8 mouse cellular contexts compared by ENCODE assay signal in genomic region chr19:53039090-53039489, GRCm38 (mm10). TPM values are rescaled to one million over a fixed set of nuclear protein-coding genes. Genes with fewer than 3 reads are reported as not detected.
DNase-seq lines count a peak whose midpoint lies in the region; ATAC-seq and TF ChIP-seq lines count a peak whose summit lies in the region.

No protein-coding gene starts in this region.

- H3K4me3 ChIP-seq in lung, embryonic 14.5 days (ENCODE audit: low read depth, low read length) = peak overlapping the region; percentile 95
- peak overlapping the region; percentile 93 for H3K4me3 ChIP-seq in forebrain, embryonic 16.5 days (replicated peaks; ENCODE audit: low read length)
- peak overlapping the region; percentile 97 for H3K4me3 ChIP-seq in limb, embryonic 14.5 days (replicated peaks; ENCODE audit: low read length)

- ATAC-seq in lung, embryonic 14.5 days (ENCODE audit: insufficient read depth) = peak; percentile 15; the same call in 1 of the 2 replicates
- ATAC-seq in forebrain, embryonic 16.5 days = no peak; the same call in 1 of the 2 replicates
- no peak for ATAC-seq in limb, embryonic 14.5 days (ENCODE audit: low FRiP score, low read depth)
- no peak for ATAC-seq in megakaryocyte-erythroid progenitor cell, adult 5-6 weeks (replicated peaks; ENCODE audit: low FRiP score, low TSS enrichment, poor library complexity, severe bottlenecking)

- peak overlapping the region; percentile 72 for H3K4me2 ChIP-seq in lung, embryonic 14.5 days
- H3K4me2 ChIP-seq in forebrain, embryonic 16.5 days (ENCODE audit: low read length) = peak overlapping the region; percentile 64
- peak overlapping the region; percentile 68 for H3K4me2 ChIP-seq in limb, embryonic 14.5 days (replicated peaks; ENCODE audit: low read depth, low read length, severe bottlenecking)

- peaks cover 4% of the 10 kb centered on the region; the same call in 1 of the 2 replicates for H3K36me3 ChIP-seq in lung, embryonic 14.5 days (ENCODE audit: insufficient read depth)
- no peaks in the 10 kb centered on the region for H3K36me3 ChIP-seq in forebrain, embryonic 16.5 days (ENCODE audit: control insufficient read depth, insufficient read depth)
- H3K36me3 ChIP-seq in limb, embryonic 14.5 days (ENCODE audit: control insufficient read depth, insufficient read depth, low read length) = no peaks in the 10 kb centered on the region

- 32% methylated on average over 11 of the region's 11 CpGs for WGBS in lung, embryonic 14.5 days
- 27% methylated on average over 11 of the region's 11 CpGs for WGBS in forebrain, embryonic 16.5 days
- 27% methylated on average over 11 of the region's 11 CpGs for WGBS in limb, embryonic 14.5 days

- H3K27me3 ChIP-seq in lung, embryonic 14.5 days (ENCODE audit: insufficient read depth, low read length) = no peaks in the 10 kb centered on the region
- H3K27me3 ChIP-seq in forebrain, embryonic 16.5 days (replicated peaks; ENCODE audit: control insufficient read depth, insufficient read depth, low read length) = no peaks in the 10 kb centered on the region
- H3K27me3 ChIP-seq in limb, embryonic 14.5 days (ENCODE audit: control insufficient read depth, insufficient read depth, low read length) = no peaks in the 10 kb centered on the region

- H3K4me1 ChIP-seq in lung, embryonic 14.5 days (ENCODE audit: insufficient read depth) = peaks cover 19% of the 10 kb centered on the region
- H3K4me1 ChIP-seq in forebrain, embryonic 16.5 days (replicated peaks; ENCODE audit: control insufficient read depth, insufficient read depth, low read length) = peaks cover 10% of the 10 kb centered on the region
- H3K4me1 ChIP-seq in limb, embryonic 14.5 days (ENCODE audit: control insufficient read depth, insufficient read depth, low read length) = peaks cover 11% of the 10 kb centered on the region

- DNase-seq in lung, embryonic 14.5 days = no peak
- DNase-seq in lung, postnatal 25 days (ENCODE audit: low spot score) = no peak
- DNase-seq in cerebellum, adult 11-12 months = peak; percentile 82
- no peak for DNase-seq in limb, embryonic 14.5 days (ENCODE audit: low spot score)
- DNase-seq in retina, postnatal 1 day = peak; percentile 44
- DNase-seq in adrenal gland, postnatal 10 days = no peak

- TF ChIP-seq POLR2A in limb, embryonic 14.5 days (IDR thresholded peaks at IDR 0.05; ENCODE audit: borderline replicate concordance, extremely low read depth, insufficient read depth, insufficient read length) = no peak

- no peak for TF ChIP-seq CTCF in lung, embryonic 14.5 days (IDR thresholded peaks at IDR 0.05; ENCODE audit: low read depth)

- H3K9me3 ChIP-seq in lung, embryonic 14.5 days (ENCODE audit: low read depth, low read length) = no peaks in the 10 kb centered on the region
- no peaks in the 10 kb centered on the region for H3K9me3 ChIP-seq in forebrain, embryonic 16.5 days (ENCODE audit: control insufficient read depth, low read length)
- H3K9me3 ChIP-seq in limb, embryonic 14.5 days (ENCODE audit: control insufficient read depth, low read length) = no peaks in the 10 kb centered on the region

- H3K27ac ChIP-seq in lung, embryonic 14.5 days (ENCODE audit: low read depth) = peak overlapping the region; percentile 86
- H3K27ac ChIP-seq in forebrain, embryonic 16.5 days (ENCODE audit: low read length) = peak overlapping the region; percentile 68
- H3K27ac ChIP-seq in limb, embryonic 14.5 days (replicated peaks; ENCODE audit: low read depth, low read length) = peak overlapping the region; percentile 56

- peak overlapping the region; percentile 92 for H3K9ac ChIP-seq in lung, embryonic 14.5 days
- peak overlapping the region; percentile 38 for H3K9ac ChIP-seq in forebrain, embryonic 16.5 days (replicated peaks; ENCODE audit: low read depth, low read length)
- H3K9ac ChIP-seq in limb, embryonic 14.5 days (ENCODE audit: low read depth, low read length, severe bottlenecking) = peak overlapping the region; percentile 38; the same call in 1 of the 2 replicates

RNA-seq across cellular contexts. Expression of gene Xpnpep1, which starts 0.9 kb away (rescaled TPM):
- 196 and 200 TPM in 2 replicates for polyA plus RNA-seq in lung, embryonic 14.5 days (2014; fragmentation: Nextera tagmentation; extraction: Ambion mirVana)
- 132 and 140 TPM in 2 replicates for polyA plus RNA-seq in forebrain, embryonic 16.5 days (2015; fragmentation: Nextera tagmentation; extraction: Ambion mirVana)
- 101 and 111 TPM in 2 replicates for polyA plus RNA-seq in limb, embryonic 14.5 days (2012; rRNA removed)
- polyA plus RNA-seq in limb, embryonic 14.5 days (2014; fragmentation: Nextera tagmentation; extraction: Ambion mirVana) = 157 and 159 TPM in 2 replicates
- total RNA-seq in adrenal gland, postnatal 10 days (2021) = 100 to 1,000 TPM; 103 to 105 TPM
- 103 and 128 TPM in 2 replicates for total RNA-seq in megakaryocyte-erythroid progenitor cell, adult 5-6 weeks (2014; fragmentation: Nextera tagmentation)
- 73.6 and 186 TPM in 2 replicates for total RNA-seq in megakaryocyte-erythroid progenitor cell, adult 5-6 weeks (2017)

Comparison
In these comparisons a context has a peak if more than half of its experiments do, and no peak if none do; other contexts are left out.
1. DNase-seq: peak in cerebellum, adult 11-12 months (single experiment) and retina, postnatal 1 day (single experiment); none in lung, embryonic 14.5 days (single experiment), lung, postnatal 25 days (single experiment), limb, embryonic 14.5 days (single experiment) and adrenal gland, postnatal 10 days (single experiment).
2. H3K9ac ChIP-seq: peak in every context shown above with its lines; median percentile 92 in lung, embryonic 14.5 days; 38 in forebrain, embryonic 16.5 days; 38 in limb, embryonic 14.5 days.
3. Peak in every context shown above with its lines, with median percentiles within 50 percentile points of each other: H3K27ac ChIP-seq, H3K4me2 ChIP-seq and H3K4me3 ChIP-seq.